Mouse (Mus musculus): ENCODE results near the gene Sctr.

Gene Sctr

GRCm38 (mm10) chr1:120030474-120030873 is 23.8 kb downstream of the Sctr start:
- no peak for DNase-seq (ENCODE audit: low spot score)

GRCm38 (mm10) chr1:120032804-120033468 is 26.2 kb downstream of the Sctr start:
- DNase-seq (ENCODE audit: low spot score) = peak; percentile 64

GRCm38 (mm10) chr1:120033469-120033854 is 26.8 kb downstream of the Sctr start:
- no peak for DNase-seq (ENCODE audit: low spot score)

- no peak for DNase-seq (ENCODE audit: low spot score)
These were observed 28.1 kb downstream of the Sctr start for GRCm38 (mm10) chr1:120034793-120035192.

- no peak for DNase-seq (ENCODE audit: low spot score)
These were observed 28.9 kb downstream of the Sctr start for GRCm38 (mm10) chr1:120035456-120036034.

GRCm38 (mm10) chr1:120037021-120037683 is 30.5 kb downstream of the Sctr start:
- no peak for DNase-seq (ENCODE audit: low spot score)

GRCm38 (mm10) chr1:120038594-120038993 is 31.9 kb downstream of the Sctr start:
- DNase-seq (ENCODE audit: low spot score) = no peak

GRCm38 (mm10) chr1:120042421-120042820 is 35.7 kb downstream of the Sctr start:
- no peak for DNase-seq (ENCODE audit: low spot score)

GRCm38 (mm10) chr1:120044584-120044983 is 37.9 kb downstream of the Sctr start:
- DNase-seq (ENCODE audit: low spot score) = no peak

GRCm38 (mm10) chr1:120047325-120047724 is 40.6 kb downstream of the Sctr start:
- no peak for DNase-seq (ENCODE audit: low spot score)

- DNase-seq (ENCODE audit: low spot score) = no peak
These were observed 44.4 kb downstream of the Sctr start for GRCm38 (mm10) chr1:120051070-120051469.

- DNase-seq (ENCODE audit: low spot score) = no peak
These were observed 48.3 kb downstream of the Sctr start for GRCm38 (mm10) chr1:120054997-120055396.

- no peak for DNase-seq (ENCODE audit: low spot score)
These were observed 48.8 kb downstream of the Sctr start for GRCm38 (mm10) chr1:120055475-120055874.

- no peak for DNase-seq (ENCODE audit: low spot score)
These were observed 49.5 kb downstream of the Sctr start for GRCm38 (mm10) chr1:120056236-120056635.

- DNase-seq (ENCODE audit: low spot score) = no peak
These were observed 50.4 kb downstream of the Sctr start for GRCm38 (mm10) chr1:120057044-120057443.

- DNase-seq (ENCODE audit: low spot score) = no peak
These were observed 51.2 kb downstream of the Sctr start for GRCm38 (mm10) chr1:120057674-120058430.

- no peak for DNase-seq (ENCODE audit: low spot score)
These were observed 54.0 kb downstream of the Sctr start for GRCm38 (mm10) chr1:120060687-120061086.

GRCm38 (mm10) chr1:120062231-120062630 is 55.5 kb downstream of the Sctr start:
- no peak for DNase-seq (ENCODE audit: low spot score)

- no peak for DNase-seq (ENCODE audit: low spot score)
These were observed 57.5 kb downstream of the Sctr start for GRCm38 (mm10) chr1:120064036-120064682.

GRCm38 (mm10) chr1:120066159-120066558 is 59.5 kb downstream of the Sctr start:
- no peak for DNase-seq (ENCODE audit: low spot score)

GRCm38 (mm10) chr1:120066625-120067024 is 59.9 kb downstream of the Sctr start:
- DNase-seq (ENCODE audit: low spot score) = no peak

GRCm38 (mm10) chr1:120069120-120069519 is 62.4 kb downstream of the Sctr start:
- no peak for DNase-seq (ENCODE audit: low spot score)

Measured in ovary, postnatal 10 days (tissue).